In the genomic region with DNA sequence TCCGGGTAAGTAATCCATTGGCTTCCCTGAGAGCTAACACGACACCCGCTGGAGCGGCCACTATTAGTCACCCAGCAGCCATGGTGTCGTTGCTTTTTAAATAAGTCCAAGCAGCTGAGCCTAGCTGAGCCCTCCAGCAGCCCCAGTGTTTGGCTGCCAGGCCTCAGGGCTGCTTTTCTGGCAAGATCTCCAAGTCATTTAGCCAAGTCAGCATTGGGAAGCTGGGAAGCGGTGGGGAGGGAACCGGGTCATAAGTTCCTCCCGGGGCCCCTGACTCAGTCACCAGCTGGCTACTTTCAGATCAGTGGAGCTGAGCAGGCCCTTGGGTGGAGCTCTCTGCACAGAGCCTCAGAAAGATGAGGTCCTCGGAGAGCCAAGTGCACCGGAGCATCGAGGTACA, we compare ENCODE assay signal across 8 mouse cellular contexts. TPM values are rescaled to one million over a fixed set of nuclear protein-coding genes. Genes with fewer than 3 reads are reported as not detected.
DNase-seq lines count a peak whose midpoint lies in the region; ATAC-seq and TF ChIP-seq lines count a peak whose summit lies in the region.

No protein-coding gene starts in this region.

- WGBS in intestine, embryonic 14.5 days: 66% methylated on average over 11 of the region's 11 CpGs
- WGBS in intestine, postnatal 0 days: 67% methylated on average over 11 of the region's 11 CpGs
- 85% methylated on average over 11 of the region's 11 CpGs for WGBS in midbrain, embryonic 10.5 days

- 0 out of 2 replicates have a peak overlapping the region, but pooled peaks have one; percentile 22 for H3K27ac ChIP-seq in intestine, embryonic 14.5 days (ENCODE audit: low read depth)
- no peak overlapping the region; the same call in 1 of the 2 replicates for H3K27ac ChIP-seq in intestine, postnatal 0 days (ENCODE audit: low read depth, low read length)
- no peak overlapping the region for H3K27ac ChIP-seq in midbrain, embryonic 10.5 days (replicated peaks)

- no peak for ATAC-seq in intestine, embryonic 14.5 days (replicated peaks; ENCODE audit: low FRiP score, low TSS enrichment, low read depth)
- no peak for ATAC-seq in intestine, postnatal 0 days
- ATAC-seq in megakaryocyte progenitor cell, adult 5-6 weeks (replicated peaks; ENCODE audit: poor library complexity): no peak

- no peak for TF ChIP-seq CTCF in intestine, postnatal 0 days (IDR thresholded peaks at IDR 0.05; ENCODE audit: low read depth)

- no peak for DNase-seq in intestine, embryonic 14.5 days (ENCODE audit: low spot score)
- DNase-seq in cerebellum, adult 8-10 months: peak; percentile 26
- peak; percentile 73 for DNase-seq in heart, postnatal 4 days
- peak; percentile 55 to 86 for DNase-seq in lung, postnatal 4 days
- no peak for DNase-seq in midbrain, embryonic 10.5 days (ENCODE audit: low spot score)
- DNase-seq in right cerebral cortex, postnatal 4 days: no peak

- no peak overlapping the region for H3K9ac ChIP-seq in intestine, embryonic 14.5 days (ENCODE audit: low read length)
- H3K9ac ChIP-seq in intestine, postnatal 0 days (ENCODE audit: low read depth, low read length): no peak overlapping the region

- no peaks in the 10 kb centered on the region for H3K9me3 ChIP-seq in intestine, embryonic 14.5 days (ENCODE audit: control insufficient read depth, low read length)
- H3K9me3 ChIP-seq in intestine, postnatal 0 days (ENCODE audit: control insufficient read depth): no peaks in the 10 kb centered on the region
- H3K9me3 ChIP-seq in midbrain, embryonic 10.5 days (replicated peaks): no peaks in the 10 kb centered on the region

- no peak overlapping the region for H3K4me3 ChIP-seq in intestine, embryonic 14.5 days (ENCODE audit: low read depth, low read length)
- no peak overlapping the region for H3K4me3 ChIP-seq in intestine, postnatal 0 days (ENCODE audit: low read depth, low read length)
- H3K4me3 ChIP-seq in midbrain, embryonic 10.5 days: no peak overlapping the region

- H3K4me2 ChIP-seq in intestine, embryonic 14.5 days (ENCODE audit: low read length): no peak overlapping the region
- no peak overlapping the region for H3K4me2 ChIP-seq in intestine, postnatal 0 days (replicated peaks; ENCODE audit: low read depth)

- H3K4me1 ChIP-seq in intestine, embryonic 14.5 days (replicated peaks; ENCODE audit: control insufficient read depth, insufficient read depth, low read length): no peaks in the 10 kb centered on the region
- no peaks in the 10 kb centered on the region for H3K4me1 ChIP-seq in intestine, postnatal 0 days (replicated peaks; ENCODE audit: control insufficient read depth, insufficient read depth, low read length)
- peaks cover 2% of the 10 kb centered on the region; the same call in 1 of the 2 replicates for H3K4me1 ChIP-seq in midbrain, embryonic 10.5 days

- no peaks in the 10 kb centered on the region for H3K36me3 ChIP-seq in intestine, embryonic 14.5 days (ENCODE audit: control insufficient read depth, insufficient read depth, low read length)
- H3K36me3 ChIP-seq in intestine, postnatal 0 days (ENCODE audit: control insufficient read depth, insufficient read depth): no peaks in the 10 kb centered on the region
- no peaks in the 10 kb centered on the region for H3K36me3 ChIP-seq in midbrain, embryonic 10.5 days

- H3K27me3 ChIP-seq in intestine, embryonic 14.5 days (replicated peaks; ENCODE audit: control insufficient read depth, insufficient read depth, low read length): no peaks in the 10 kb centered on the region
- H3K27me3 ChIP-seq in intestine, postnatal 0 days (replicated peaks; ENCODE audit: control insufficient read depth, insufficient read depth, low read length): no peaks in the 10 kb centered on the region
- H3K27me3 ChIP-seq in midbrain, embryonic 10.5 days (ENCODE audit: low read depth, poor library complexity, severe bottlenecking): no peaks in the 10 kb centered on the region

RNA-seq across cellular contexts. Expression of gene Adamts14, which starts 12.0 kb away (rescaled TPM):
- 0.74 and 1.2 TPM in 2 replicates for polyA plus RNA-seq in intestine, embryonic 14.5 days (2014; fragmentation: Nextera tagmentation; extraction: Ambion mirVana)
- 0.60 and 0.73 TPM in 2 replicates for polyA plus RNA-seq in intestine, postnatal 0 days (2015; fragmentation: Nextera tagmentation; extraction: Ambion mirVana)
- 1 to 10 TPM; 6.9 to 7.5 TPM for total RNA-seq in heart, postnatal 4 days (2021)
- total RNA-seq in megakaryocyte progenitor cell, adult 5-6 weeks (2015): not detected in 2 replicates
- total RNA-seq in megakaryocyte progenitor cell, adult 5-6 weeks (2017): 0.10 TPM in 1 of 2 replicates, not detected in the other
- 0.33 and 0.34 TPM in 2 replicates for polyA plus RNA-seq in midbrain, embryonic 10.5 days (2016; fragmentation: Nextera tagmentation; extraction: Ambion mirVana)

RNA-seq across cellular contexts. Expression of gene Prf1, which starts 12.4 kb away (rescaled TPM):
- polyA plus RNA-seq in intestine, embryonic 14.5 days (2014; fragmentation: Nextera tagmentation; extraction: Ambion mirVana): not detected in 2 replicates
- not detected in 2 replicates for polyA plus RNA-seq in intestine, postnatal 0 days (2015; fragmentation: Nextera tagmentation; extraction: Ambion mirVana)
- total RNA-seq in heart, postnatal 4 days (2021): under 1 TPM in 1 of 2 experiments, not detected in 1; 0.09 TPM
- total RNA-seq in megakaryocyte progenitor cell, adult 5-6 weeks (2015): not detected in 2 replicates
- total RNA-seq in megakaryocyte progenitor cell, adult 5-6 weeks (2017): not detected in 2 replicates
- not detected in 2 replicates for polyA plus RNA-seq in midbrain, embryonic 10.5 days (2016; fragmentation: Nextera tagmentation; extraction: Ambion mirVana)

Comparison
In these comparisons a context has a peak if more than half of its experiments do, and no peak if none do; other contexts are left out.
1. DNase-seq: peak in cerebellum, adult 8-10 months (single experiment), heart, postnatal 4 days (single experiment) and lung, postnatal 4 days (2 of 2); none in intestine, embryonic 14.5 days (single experiment), midbrain, embryonic 10.5 days (single experiment) and right cerebral cortex, postnatal 4 days (single experiment).